Mouse (Mus musculus): ENCODE measurements around the gene Pdpk1. TPM values are rescaled to one million over a fixed set of nuclear protein-coding genes. Genes with fewer than 3 reads are reported as not detected.

Pdpk1 gene
- polyA plus RNA-seq, 1 experiment from 2014 or later = 41.2 TPM

DNA sequence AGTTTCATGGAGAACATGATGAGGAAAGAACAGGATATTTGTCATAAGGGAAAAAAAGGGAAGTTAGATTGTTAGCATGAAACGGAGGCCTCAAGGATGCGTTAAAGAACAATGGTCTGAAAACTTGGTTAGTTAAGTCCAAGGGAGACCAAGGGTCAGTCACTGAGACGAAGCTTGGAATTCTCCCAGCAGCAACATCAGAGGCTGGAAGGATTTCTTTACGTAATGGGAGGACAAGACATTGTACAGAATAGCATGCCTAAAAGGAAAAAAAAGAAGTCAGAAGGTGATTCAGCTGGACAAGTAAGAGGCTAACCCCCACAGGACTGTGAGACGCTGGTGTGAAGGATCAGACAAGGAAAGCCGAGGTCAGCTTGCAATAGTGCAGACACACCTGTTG, 16.4 kb upstream of the Pdpk1 start:
- H3K27ac ChIP-seq (ENCODE audit: low read depth, low read length) = no peak overlapping the region
- no peak overlapping the region for H3K9ac ChIP-seq (ENCODE audit: low read length)
- H3K36me3 ChIP-seq (ENCODE audit: control insufficient read depth, insufficient read depth, low read length) = peaks cover 4% of the 10 kb centered on the region; the same call in 1 of the 2 replicates
- H3K4me2 ChIP-seq = no peak overlapping the region
- 90% methylated on average over 6 of the region's 6 CpGs for WGBS
- no peaks in the 10 kb centered on the region for H3K27me3 ChIP-seq (ENCODE audit: control insufficient read depth, insufficient read depth, low read length)
- DNase-seq (ENCODE audit: low spot score, missing footprints) (no peak), ATAC-seq (ENCODE audit: low FRiP score) (no peak)
- no peaks in the 10 kb centered on the region for H3K9me3 ChIP-seq (ENCODE audit: control insufficient read depth, low read length)
- no peak overlapping the region for H3K4me3 ChIP-seq (ENCODE audit: low read depth, low read length)
- H3K4me1 ChIP-seq (ENCODE audit: control insufficient read depth, insufficient read depth, low read length) = peaks cover 21% of the 10 kb centered on the region

DNA sequence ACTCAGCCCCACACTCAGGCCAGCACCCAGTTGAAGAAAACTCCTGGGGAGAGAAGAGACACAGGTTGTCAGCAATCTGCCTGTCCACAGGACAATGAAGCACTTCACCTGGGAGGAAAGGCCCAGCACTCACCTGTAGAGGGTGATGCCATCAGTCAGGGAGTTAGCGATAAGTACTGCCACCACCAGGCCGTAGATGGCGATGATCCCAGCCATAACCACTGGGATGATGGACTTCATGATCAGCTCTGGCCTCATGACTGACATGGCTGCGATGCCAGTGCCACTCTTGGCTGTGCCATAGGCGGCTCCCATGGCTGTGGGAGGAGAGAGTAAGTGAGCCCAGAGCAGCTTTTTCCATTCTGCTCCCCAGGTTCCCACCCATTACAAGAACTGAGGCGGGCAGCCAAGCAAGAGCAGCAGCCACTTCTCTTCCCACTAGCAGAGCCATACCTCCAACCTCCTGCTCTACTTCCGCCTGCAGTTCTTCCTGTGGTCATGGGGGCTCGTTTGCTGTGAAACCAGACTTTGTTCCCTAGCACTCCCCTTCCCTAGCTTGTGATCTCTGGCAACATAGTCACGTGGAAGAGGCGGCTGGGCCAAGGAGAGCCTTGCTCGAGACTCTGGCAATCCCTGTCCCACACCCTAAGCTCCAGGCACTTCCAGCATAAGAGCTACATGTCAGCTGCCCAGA, 14.0 kb upstream of the Pdpk1 start:
- H3K9ac ChIP-seq (ENCODE audit: low read length) = no peak overlapping the region
- no peak overlapping the region for H3K27ac ChIP-seq (ENCODE audit: low read depth, low read length)
- DNase-seq (ENCODE audit: low spot score, missing footprints) = no peak
- no peaks in the 10 kb centered on the region for H3K9me3 ChIP-seq (ENCODE audit: control insufficient read depth, low read length)
- peaks cover 17% of the 10 kb centered on the region for H3K4me1 ChIP-seq (ENCODE audit: control insufficient read depth, insufficient read depth, low read length)
- no peak overlapping the region for H3K4me3 ChIP-seq (ENCODE audit: low read depth, low read length)
- no peak overlapping the region for H3K4me2 ChIP-seq
- no peak for ATAC-seq (ENCODE audit: low FRiP score)
- no peaks in the 10 kb centered on the region for H3K27me3 ChIP-seq (ENCODE audit: control insufficient read depth, insufficient read depth, low read length)
- H3K36me3 ChIP-seq (ENCODE audit: control insufficient read depth, insufficient read depth, low read length) = peaks cover 4% of the 10 kb centered on the region; the same call in 1 of the 2 replicates
- 79% methylated on average over 10 of the region's 11 CpGs for whole genome bisulfite sequencing

DNA sequence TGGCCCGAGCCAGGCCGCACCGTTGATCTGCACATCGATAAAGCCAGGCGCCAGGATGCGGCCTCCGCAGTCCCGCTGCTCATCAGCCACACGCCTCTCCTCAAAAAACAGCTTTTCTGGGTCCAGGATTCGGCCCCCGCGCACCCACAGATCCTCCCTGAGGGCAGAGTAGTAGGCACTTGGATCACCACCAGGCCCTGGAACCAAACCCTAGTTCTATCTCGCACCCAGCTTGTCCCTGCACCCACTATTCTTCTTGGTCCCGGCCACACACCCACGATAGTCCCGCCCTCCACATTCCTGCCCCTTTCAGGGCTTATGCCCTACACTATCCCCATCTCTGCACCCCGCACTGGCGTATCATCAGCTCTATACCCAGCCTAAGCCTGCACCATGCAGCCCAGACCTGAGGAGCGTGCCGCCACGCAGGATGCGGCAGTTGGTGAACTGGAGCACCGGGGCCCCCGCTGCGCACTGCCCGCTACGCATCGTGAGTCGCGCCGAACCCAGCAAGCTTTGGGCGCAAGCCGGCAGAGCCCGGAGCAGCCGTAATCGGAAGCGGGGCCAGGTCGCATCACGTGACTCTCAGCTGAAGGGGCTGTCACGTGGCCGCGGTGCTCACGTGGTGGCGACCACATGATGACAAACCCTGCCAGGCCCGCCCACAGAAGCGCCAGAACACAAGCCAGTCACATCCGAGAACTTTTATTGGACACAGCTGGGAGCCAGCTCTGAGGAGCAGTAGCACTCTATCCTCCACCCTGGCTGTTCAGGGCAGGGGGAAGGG, 12.6 kb upstream of the Pdpk1 start, which contains the start of gene Amdhd2:
Gene Amdhd2 (minus strand): TSS at position 591 of the 787 bp plus-strand sequence.
- H3K4me3 ChIP-seq (ENCODE audit: low read depth, low read length) = peak within 1 kb of the TSS; percentile 79

DNA sequence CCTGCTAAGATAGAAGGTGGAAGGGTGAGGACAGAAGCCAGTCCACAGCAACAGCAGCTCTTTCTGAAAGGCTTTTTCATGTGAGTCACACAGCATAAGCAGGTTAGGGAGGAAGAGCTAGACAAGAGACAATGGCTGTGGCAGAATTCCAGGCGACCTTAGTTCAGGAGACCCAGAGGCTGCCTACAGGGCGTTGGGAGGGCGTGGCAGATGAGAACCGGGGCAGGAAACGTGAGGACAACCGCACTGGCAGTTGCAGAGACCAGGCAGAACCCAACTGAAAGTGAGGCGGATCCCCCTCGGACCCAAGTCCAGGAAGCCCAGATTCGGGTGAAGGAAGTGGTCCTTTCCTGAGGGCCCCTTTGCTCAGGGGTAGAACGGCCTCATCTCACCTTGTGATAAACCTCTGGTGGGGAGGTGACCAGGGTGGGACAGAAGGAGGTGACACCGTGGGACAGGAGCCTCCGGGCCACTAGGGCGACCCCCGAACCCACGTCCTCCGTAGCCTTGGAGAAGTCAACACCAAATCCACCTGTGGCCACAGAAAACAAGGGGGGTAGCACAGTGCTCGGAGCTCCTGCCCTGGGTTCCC, 12.0 kb upstream of the Pdpk1 start:
- peaks cover 10% of the 10 kb centered on the region for H3K4me1 ChIP-seq (ENCODE audit: control insufficient read depth, insufficient read depth, low read length)
- WGBS = 36% methylated on average over 17 of the region's 17 CpGs
- H3K36me3 ChIP-seq (ENCODE audit: control insufficient read depth, insufficient read depth, low read length) = peaks cover 4% of the 10 kb centered on the region; the same call in 1 of the 2 replicates
- no peaks in the 10 kb centered on the region for H3K9me3 ChIP-seq (ENCODE audit: control insufficient read depth, low read length)
- 0 out of 2 replicates have a peak, but pooled peaks have one; percentile 25 for ATAC-seq (ENCODE audit: low FRiP score)
- no peaks in the 10 kb centered on the region for H3K27me3 ChIP-seq (ENCODE audit: control insufficient read depth, insufficient read depth, low read length)
- H3K4me3 ChIP-seq (ENCODE audit: low read depth, low read length) = peak overlapping the region; percentile 79
- DNase-seq (ENCODE audit: low spot score, missing footprints) = no peak
- peak overlapping the region; percentile 97 for H3K4me2 ChIP-seq
- H3K27ac ChIP-seq (ENCODE audit: low read depth, low read length) = no peak overlapping the region; the same call in 1 of the 2 replicates
- peak overlapping the region; percentile 85 for H3K9ac ChIP-seq (ENCODE audit: low read length)

More for the DNA sequence above, 12.6 kb upstream of the Pdpk1 start, which contains the start of gene Amdhd2:
- DNase-seq (ENCODE audit: low spot score, missing footprints) (peak; percentile 99), ATAC-seq (ENCODE audit: low FRiP score) (peak; percentile 93)
- Histone ChIP-seq H3K9ac (ENCODE audit: low read length) (peak within 1 kb of the TSS; percentile 85), H3K27me3 (ENCODE audit: control insufficient read depth, insufficient read depth, low read length) (no peaks in the 10 kb centered on the region), H3K36me3 (ENCODE audit: control insufficient read depth, insufficient read depth, low read length) (peaks cover 4% of the 10 kb centered on the region; the same call in 1 of the 2 replicates), H3K9me3 (ENCODE audit: control insufficient read depth, low read length) (no peaks in the 10 kb centered on the region), H3K4me2 (peak within 1 kb of the TSS; percentile 97), H3K27ac (ENCODE audit: low read depth, low read length) (peak within 1 kb of the TSS; percentile 68; the same call in 1 of the 2 replicates), H3K4me1 (ENCODE audit: control insufficient read depth, insufficient read depth, low read length) (peaks cover 17% of the 10 kb centered on the region)
- 1% methylated on average over 47 of the region's 47 CpGs for WGBS

DNA sequence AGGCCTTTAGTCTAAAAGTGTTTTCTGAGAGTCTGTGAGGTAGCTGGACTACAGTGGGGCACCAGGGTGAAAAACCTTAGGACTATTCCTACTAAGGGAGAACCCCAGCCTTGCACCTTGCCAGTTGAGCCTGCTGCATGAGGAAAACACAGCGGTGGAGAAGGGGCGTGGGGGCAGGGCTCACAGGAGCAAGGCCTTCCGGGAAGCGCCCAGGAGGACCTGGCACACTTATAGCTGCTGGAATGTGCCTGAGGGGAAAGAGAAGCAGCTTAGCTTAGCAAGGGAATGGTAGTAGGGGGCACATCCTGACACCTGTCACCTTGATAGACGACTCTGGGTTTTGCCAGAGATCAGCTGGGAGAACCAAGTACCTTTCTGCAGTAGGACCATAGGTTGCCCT, 10.7 kb upstream of the Pdpk1 start:
- Histone ChIP-seq H3K4me3 (ENCODE audit: low read depth, low read length) (no peak overlapping the region), H3K9ac (ENCODE audit: low read length) (no peak overlapping the region), H3K4me2 (no peak overlapping the region), H3K27ac (ENCODE audit: low read depth, low read length) (no peak overlapping the region), H3K36me3 (ENCODE audit: control insufficient read depth, insufficient read depth, low read length) (no peaks in the 10 kb centered on the region), H3K27me3 (ENCODE audit: control insufficient read depth, insufficient read depth, low read length) (no peaks in the 10 kb centered on the region), H3K4me1 (ENCODE audit: control insufficient read depth, insufficient read depth, low read length) (peaks cover 8% of the 10 kb centered on the region), H3K9me3 (ENCODE audit: control insufficient read depth, low read length) (no peaks in the 10 kb centered on the region)
- 83% methylated on average over 5 of the region's 5 CpGs for WGBS
- ATAC-seq (ENCODE audit: low FRiP score) (no peak), DNase-seq (ENCODE audit: low spot score, missing footprints) (no peak)

DNA sequence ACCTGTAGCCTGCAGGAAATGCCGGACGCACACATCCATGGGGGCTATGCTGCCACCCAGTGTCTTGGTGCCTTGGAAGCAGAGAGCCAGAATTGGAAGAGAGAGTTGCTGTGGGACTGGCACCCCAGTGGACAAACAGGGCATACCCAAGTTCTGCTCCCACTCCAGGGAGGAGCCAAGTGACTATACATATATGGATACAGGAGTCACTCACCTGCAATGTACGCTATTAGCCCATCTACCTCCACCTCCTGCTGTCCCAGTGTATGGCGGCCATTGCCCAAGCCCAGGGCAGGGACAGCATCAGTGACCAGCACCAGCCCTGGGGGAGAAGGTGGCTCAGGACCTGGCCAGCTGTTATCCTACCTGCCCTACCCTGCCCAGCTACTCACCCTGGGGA, 6.8 kb upstream of the Pdpk1 start:
- H3K4me3 ChIP-seq (ENCODE audit: low read depth, low read length) = no peak overlapping the region
- 96% methylated on average over 4 of the region's 4 CpGs for WGBS
- no peak overlapping the region for H3K9ac ChIP-seq (ENCODE audit: low read length)
- H3K4me1 ChIP-seq (ENCODE audit: control insufficient read depth, insufficient read depth, low read length) = peaks cover 1% of the 10 kb centered on the region
- no peaks in the 10 kb centered on the region for H3K27me3 ChIP-seq (ENCODE audit: control insufficient read depth, insufficient read depth, low read length)
- ATAC-seq (ENCODE audit: low FRiP score) = no peak
- DNase-seq (ENCODE audit: low spot score, missing footprints) = no peak
- no peaks in the 10 kb centered on the region for H3K9me3 ChIP-seq (ENCODE audit: control insufficient read depth, low read length)
- H3K27ac ChIP-seq (ENCODE audit: low read depth, low read length) = no peak overlapping the region
- no peaks in the 10 kb centered on the region for H3K36me3 ChIP-seq (ENCODE audit: control insufficient read depth, insufficient read depth, low read length)
- H3K4me2 ChIP-seq = no peak overlapping the region

DNA sequence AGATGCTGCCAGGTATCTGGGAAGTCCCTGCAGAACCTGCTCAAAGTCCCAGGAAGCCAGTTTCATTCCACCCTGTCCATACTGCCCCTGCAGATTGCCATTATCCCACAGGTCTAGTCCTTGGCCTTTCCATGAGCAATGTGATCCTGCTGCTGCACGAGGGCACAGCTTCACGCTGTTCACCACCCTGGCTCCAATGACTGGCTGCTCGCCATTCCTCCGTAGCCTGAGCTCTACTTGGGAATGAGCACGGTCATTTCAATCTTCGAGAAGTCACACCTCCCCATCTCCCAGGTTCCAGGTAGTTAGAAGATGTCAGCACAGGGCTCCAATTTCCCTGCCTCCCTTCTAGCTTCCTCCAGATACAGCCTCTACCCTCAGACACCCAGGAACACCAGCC, 6.4 kb upstream of the Pdpk1 start:
- H3K36me3 ChIP-seq (ENCODE audit: control insufficient read depth, insufficient read depth, low read length) = no peaks in the 10 kb centered on the region
- 93% methylated on average over 6 of the region's 6 CpGs for WGBS
- H3K27ac ChIP-seq (ENCODE audit: low read depth, low read length) = no peak overlapping the region
- no peak overlapping the region for H3K9ac ChIP-seq (ENCODE audit: low read length)
- no peak overlapping the region for H3K4me3 ChIP-seq (ENCODE audit: low read depth, low read length)
- H3K27me3 ChIP-seq (ENCODE audit: control insufficient read depth, insufficient read depth, low read length) = no peaks in the 10 kb centered on the region
- no peak for DNase-seq (ENCODE audit: low spot score, missing footprints)
- ATAC-seq (ENCODE audit: low FRiP score) = no peak
- H3K4me1 ChIP-seq (ENCODE audit: control insufficient read depth, insufficient read depth, low read length) = no peaks in the 10 kb centered on the region
- H3K9me3 ChIP-seq (ENCODE audit: control insufficient read depth, low read length) = no peaks in the 10 kb centered on the region
- H3K4me2 ChIP-seq = no peak overlapping the region

DNA sequence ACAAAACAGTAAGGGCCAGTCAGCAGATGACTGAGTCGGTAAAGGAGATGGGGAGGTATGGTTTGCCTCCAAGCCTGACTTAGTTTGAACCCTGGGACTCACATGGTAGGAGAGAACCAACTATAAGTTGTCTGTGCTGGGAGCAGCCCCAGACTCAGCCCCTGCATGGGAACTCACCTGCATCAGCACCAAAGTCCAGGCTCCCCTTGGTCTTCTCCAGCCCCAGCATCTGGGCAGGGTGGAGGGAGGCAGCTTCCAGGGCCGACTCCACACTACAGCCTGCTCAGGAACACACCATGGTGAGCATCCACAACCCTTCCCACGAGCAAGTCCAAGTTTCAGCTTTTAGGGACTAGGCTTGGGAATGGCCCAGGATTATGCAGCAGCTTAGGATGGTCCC, 5.7 kb upstream of the Pdpk1 start:
- Histone ChIP-seq H3K4me2 (no peak overlapping the region), H3K9me3 (ENCODE audit: control insufficient read depth, low read length) (no peaks in the 10 kb centered on the region), H3K4me1 (ENCODE audit: control insufficient read depth, insufficient read depth, low read length) (peaks cover 3% of the 10 kb centered on the region; the same call in 1 of the 2 replicates), H3K4me3 (ENCODE audit: low read depth, low read length) (no peak overlapping the region), H3K27ac (ENCODE audit: low read depth, low read length) (no peak overlapping the region), H3K27me3 (ENCODE audit: control insufficient read depth, insufficient read depth, low read length) (no peaks in the 10 kb centered on the region), H3K36me3 (ENCODE audit: control insufficient read depth, insufficient read depth, low read length) (no peaks in the 10 kb centered on the region), H3K9ac (ENCODE audit: low read length) (no peak overlapping the region)
- DNase-seq (ENCODE audit: low spot score, missing footprints) (no peak), ATAC-seq (ENCODE audit: low FRiP score) (no peak)
- 71% methylated on average over 3 of the region's 3 CpGs for WGBS

DNA sequence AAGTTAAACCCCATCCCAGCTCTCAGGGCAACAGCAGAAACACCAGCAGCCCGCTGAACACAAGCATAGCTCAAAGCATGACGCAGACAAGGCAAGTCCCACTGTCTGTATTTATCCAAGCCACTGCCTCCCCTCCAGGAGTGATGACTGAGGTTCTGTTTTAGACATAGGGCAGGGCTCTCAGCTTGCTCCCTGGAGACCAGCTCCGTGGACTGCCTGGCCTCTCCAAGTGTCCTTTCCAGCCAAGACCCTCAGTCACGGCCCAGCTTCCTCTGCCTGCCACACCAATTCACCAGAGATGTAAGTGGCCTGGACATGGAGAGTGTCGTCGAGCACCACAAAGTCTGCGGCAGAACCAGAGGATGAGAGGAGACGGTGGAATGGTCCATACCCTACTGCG, 5.0 kb upstream of the Pdpk1 start:
- Histone ChIP-seq H3K4me1 (ENCODE audit: control insufficient read depth, insufficient read depth, low read length) (peaks cover 3% of the 10 kb centered on the region; the same call in 1 of the 2 replicates), H3K4me3 (ENCODE audit: low read depth, low read length) (no peak overlapping the region), H3K9ac (ENCODE audit: low read length) (no peak overlapping the region), H3K27me3 (ENCODE audit: control insufficient read depth, insufficient read depth, low read length) (no peaks in the 10 kb centered on the region), H3K36me3 (ENCODE audit: control insufficient read depth, insufficient read depth, low read length) (no peaks in the 10 kb centered on the region), H3K27ac (ENCODE audit: low read depth, low read length) (no peak overlapping the region), H3K4me2 (no peak overlapping the region), H3K9me3 (ENCODE audit: control insufficient read depth, low read length) (no peaks in the 10 kb centered on the region)
- ATAC-seq (ENCODE audit: low FRiP score) (no peak), DNase-seq (ENCODE audit: low spot score, missing footprints) (no peak)
- 92% methylated on average over 9 of the region's 9 CpGs for WGBS

All from midbrain, embryonic 11.5 days (tissue).